Mouse (Mus musculus) forebrain, embryonic 11.5 days (tissue): ENCODE results near the gene Adamts17. TPM values are rescaled to one million over a fixed set of nuclear protein-coding genes. Genes with fewer than 3 reads are reported as not detected.

Experiments
- ATAC-seq: fragments of 200-750 bp; cut with Nextera tagmentation; replicated peaks from 2 replicates; pipeline ENCODE4 v1.8.0; 2017; ENCODE audit warnings: moderate TSS enrichment; ENCODE audit not compliant: low FRiP score
- DNase-seq: peaks from one replicate; pipeline ENCODE4 v3.0.0-alpha.2; 2017; ENCODE audit warnings: low spot score
- H3K27ac ChIP-seq: fragments of 300-500 bp; sonication (generic); 2 replicates; pipeline ENCODE4 v1.5.1; 2014; ENCODE audit warnings: low read depth, low read length
- H3K27me3 ChIP-seq: fragments of 300-500 bp; sonication (generic); 2 replicates; pipeline ENCODE4 v1.6.1; 2014; ENCODE audit warnings: mild to moderate bottlenecking, low read length, mixed read lengths; ENCODE audit not compliant: control insufficient read depth, insufficient read depth
- H3K36me3 ChIP-seq: fragments of 300-500 bp; sonication (generic); 2 replicates; pipeline ENCODE4 v1.6.1; 2014; ENCODE audit warnings: mild to moderate bottlenecking, low read length, moderate library complexity, mixed read lengths; ENCODE audit not compliant: control insufficient read depth, insufficient read depth
- H3K4me1 ChIP-seq: fragments of 300-500 bp; sonication (generic); replicated peaks from 2 replicates; pipeline ENCODE4 v1.6.1; 2014; ENCODE audit warnings: low read length, mixed read lengths; ENCODE audit not compliant: control insufficient read depth, insufficient read depth
- H3K4me2 ChIP-seq: fragments of 300-500 bp; sonication (generic); 2 replicates; pipeline ENCODE4 v1.6.1; 2014; ENCODE audit warnings: low read depth, mild to moderate bottlenecking, low read length, moderate library complexity, mixed read lengths; ENCODE audit not compliant: severe bottlenecking
- H3K4me3 ChIP-seq: fragments of 300-500 bp; sonication (generic); 2 replicates; pipeline ENCODE4 v1.5.1; 2014; ENCODE audit warnings: low read depth, low read length
- H3K9ac ChIP-seq: fragments of 300-500 bp; sonication (generic); 2 replicates; pipeline ENCODE4 v1.6.1; 2014; ENCODE audit warnings: low read length
- H3K9me3 ChIP-seq: fragments of 300-500 bp; sonication (generic); 2 replicates; pipeline ENCODE4 v1.6.1; 2016; ENCODE audit warnings: low read length, mixed read lengths; ENCODE audit not compliant: control insufficient read depth
- WGBS: fragments of 180-500 bp; shearing (Covaris S2); extraction: QIAGEN DNeasy Blood & Tissue Kit; methylation state at CpG from one replicate; pipeline ENCODE4 v1.1.7; 2014; 5-methylcytosine and 5-hydroxymethylcytosine counted together
- polyA plus RNA-seq: library from polyadenylated mRNA; unstranded; fragments of >200 nt; fragmentation: Nextera tagmentation; extraction: Ambion mirVana; gene quantifications from 2 replicates; pipeline ENCODE4 v1.2.1, GENCODE M21; 2014

The Adamts17 gene
- polyA plus RNA-seq, 1 experiment from 2014 or later, result 0.72 TPM

DNA sequence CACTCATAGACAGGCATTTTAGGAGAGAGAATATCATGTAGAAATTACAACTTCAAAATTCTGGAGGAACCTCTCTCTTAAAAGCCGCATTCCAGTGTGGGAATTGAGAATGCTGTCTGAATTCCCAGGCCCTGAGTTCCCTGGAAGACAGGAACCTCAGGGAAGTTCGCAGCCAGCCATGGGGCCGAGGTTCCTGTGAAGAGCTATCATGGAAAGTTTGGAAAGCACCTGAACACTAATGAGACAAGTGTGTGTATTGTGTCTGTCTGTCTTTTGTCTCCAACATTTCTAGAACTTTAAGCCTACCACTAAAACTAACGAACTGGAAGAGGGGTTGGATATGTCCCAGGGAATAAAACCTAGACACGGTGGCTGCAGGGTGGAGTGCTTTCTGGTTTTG, 170.3 kb downstream of the Adamts17 start:
- H3K27ac ChIP-seq, result no peak overlapping the region
- 78% methylated on average over 5 of the region's 5 CpGs for WGBS
- ATAC-seq (no peak), DNase-seq (no peak)
- no peak overlapping the region for H3K9ac ChIP-seq
- H3K27me3 ChIP-seq, result no peaks in the 10 kb centered on the region
- H3K4me3 ChIP-seq, result no peak overlapping the region
- no peaks in the 10 kb centered on the region for H3K36me3 ChIP-seq
- no peak overlapping the region for H3K4me2 ChIP-seq
- no peaks in the 10 kb centered on the region for H3K9me3 ChIP-seq
- no peaks in the 10 kb centered on the region for H3K4me1 ChIP-seq

DNA sequence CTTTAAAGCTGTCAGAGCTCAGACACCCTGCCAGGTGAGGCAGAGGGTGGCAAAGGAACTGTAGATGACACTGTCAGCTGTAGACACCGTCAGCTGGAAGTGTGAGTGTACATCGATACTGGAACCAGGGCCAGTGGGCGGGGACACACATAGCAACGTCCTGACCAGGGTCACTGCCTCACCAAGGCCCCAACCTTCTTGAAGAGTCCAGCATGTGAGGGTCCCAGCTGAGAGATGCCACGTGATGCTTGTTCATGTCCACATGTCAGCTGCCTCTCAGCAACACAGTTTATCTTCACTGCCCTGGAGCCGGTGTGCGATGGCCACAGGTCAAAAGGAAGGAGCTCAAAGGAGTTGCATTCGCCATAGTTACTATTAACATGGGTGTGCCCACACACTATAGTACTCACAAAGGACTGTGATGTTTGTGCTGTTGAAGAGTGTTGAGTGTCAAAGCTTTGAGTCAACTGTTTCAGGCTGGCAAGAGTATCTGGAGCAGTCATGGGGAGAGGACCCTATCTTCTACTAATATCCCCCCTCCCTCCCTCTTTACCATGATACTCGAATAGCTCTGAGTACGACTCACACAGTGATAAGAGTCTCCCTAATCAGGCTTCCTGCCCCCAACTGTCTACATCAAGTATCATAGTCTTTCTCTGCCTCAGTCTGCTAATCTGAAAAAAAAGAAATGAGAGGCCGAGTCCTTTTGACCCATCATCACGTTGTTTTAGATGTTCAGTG, 172.6 kb downstream of the Adamts17 start:
- WGBS, result 90% methylated on average over 12 of the region's 12 CpGs
- no peak for DNase-seq
- no peaks in the 10 kb centered on the region for H3K9me3 ChIP-seq
- ATAC-seq, result no peak
- no peak overlapping the region for H3K9ac ChIP-seq
- no peak overlapping the region for H3K4me2 ChIP-seq
- no peaks in the 10 kb centered on the region for H3K4me1 ChIP-seq
- H3K27ac ChIP-seq, result no peak overlapping the region
- H3K36me3 ChIP-seq, result no peaks in the 10 kb centered on the region
- no peak overlapping the region for H3K4me3 ChIP-seq
- no peaks in the 10 kb centered on the region for H3K27me3 ChIP-seq

DNA sequence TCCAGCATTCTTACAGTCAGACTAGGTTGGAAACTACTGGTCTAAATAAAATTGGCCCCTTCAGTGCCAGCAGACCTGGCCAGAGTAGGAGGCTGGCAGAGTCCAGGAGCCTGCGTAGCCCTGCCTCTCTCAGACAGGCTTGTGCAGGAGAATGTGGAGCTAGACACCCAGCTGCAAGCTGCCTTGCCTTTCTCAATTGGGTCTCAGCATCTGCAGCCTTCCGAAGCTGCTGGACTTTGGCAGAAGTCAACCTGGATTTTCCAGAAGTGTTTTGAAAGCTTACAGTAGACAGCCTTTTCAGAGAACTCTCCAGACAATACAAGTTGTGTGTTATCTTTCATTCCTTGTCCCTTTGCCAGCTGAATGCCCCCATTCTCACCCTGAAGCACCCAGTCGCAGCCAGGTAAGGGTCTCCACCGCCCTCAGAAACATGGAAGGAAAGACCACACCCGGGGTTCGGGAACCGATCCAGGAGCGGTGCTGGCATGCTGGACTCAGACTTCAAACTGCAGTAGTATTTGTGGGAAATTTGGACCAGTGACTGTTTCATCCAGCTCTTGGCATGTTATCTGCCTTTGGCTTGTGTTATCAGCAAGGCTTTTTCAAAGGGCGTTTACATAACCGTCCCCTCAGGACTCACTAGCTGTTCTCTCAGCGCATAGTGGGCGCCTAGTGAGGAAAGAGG, 173.8 kb downstream of the Adamts17 start:
- H3K4me2 ChIP-seq, result no peak overlapping the region
- 94% methylated on average over 12 of the region's 12 CpGs for WGBS
- ATAC-seq, result no peak
- DNase-seq, result no peak
- no peaks in the 10 kb centered on the region for H3K36me3 ChIP-seq
- no peak overlapping the region for H3K9ac ChIP-seq
- H3K27ac ChIP-seq, result no peak overlapping the region
- H3K27me3 ChIP-seq, result no peaks in the 10 kb centered on the region
- no peaks in the 10 kb centered on the region for H3K9me3 ChIP-seq
- H3K4me3 ChIP-seq, result no peak overlapping the region
- no peaks in the 10 kb centered on the region for H3K4me1 ChIP-seq

DNA sequence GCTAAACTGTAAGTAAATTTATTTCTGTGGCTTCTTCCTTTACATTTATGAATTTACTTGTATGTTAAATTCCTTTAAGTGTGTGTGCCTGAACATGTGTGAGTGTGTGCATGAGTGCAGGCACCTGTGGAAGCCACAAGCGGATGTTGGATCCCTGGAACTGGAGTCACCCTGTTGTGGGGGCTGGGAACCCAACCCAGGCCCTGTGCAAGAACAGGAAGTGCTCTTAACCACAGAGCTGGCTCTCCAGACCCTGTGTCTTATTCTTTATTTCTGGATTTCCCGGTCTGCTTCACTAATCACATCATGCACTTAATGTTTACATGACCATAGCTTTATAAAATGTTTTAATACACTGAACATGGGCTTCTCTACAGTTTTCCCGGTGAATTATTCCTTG, 180.4 kb downstream of the Adamts17 start:
- no peaks in the 10 kb centered on the region for H3K9me3 ChIP-seq
- no peaks in the 10 kb centered on the region for H3K27me3 ChIP-seq
- H3K27ac ChIP-seq, result no peak overlapping the region
- H3K4me3 ChIP-seq, result no peak overlapping the region
- H3K36me3 ChIP-seq, result no peaks in the 10 kb centered on the region
- no peaks in the 10 kb centered on the region for H3K4me1 ChIP-seq
- H3K9ac ChIP-seq, result no peak overlapping the region
- DNase-seq (no peak), ATAC-seq (no peak)
- no peak overlapping the region for H3K4me2 ChIP-seq
- 85% methylated on average over 3 of the region's 3 CpGs for WGBS

DNA sequence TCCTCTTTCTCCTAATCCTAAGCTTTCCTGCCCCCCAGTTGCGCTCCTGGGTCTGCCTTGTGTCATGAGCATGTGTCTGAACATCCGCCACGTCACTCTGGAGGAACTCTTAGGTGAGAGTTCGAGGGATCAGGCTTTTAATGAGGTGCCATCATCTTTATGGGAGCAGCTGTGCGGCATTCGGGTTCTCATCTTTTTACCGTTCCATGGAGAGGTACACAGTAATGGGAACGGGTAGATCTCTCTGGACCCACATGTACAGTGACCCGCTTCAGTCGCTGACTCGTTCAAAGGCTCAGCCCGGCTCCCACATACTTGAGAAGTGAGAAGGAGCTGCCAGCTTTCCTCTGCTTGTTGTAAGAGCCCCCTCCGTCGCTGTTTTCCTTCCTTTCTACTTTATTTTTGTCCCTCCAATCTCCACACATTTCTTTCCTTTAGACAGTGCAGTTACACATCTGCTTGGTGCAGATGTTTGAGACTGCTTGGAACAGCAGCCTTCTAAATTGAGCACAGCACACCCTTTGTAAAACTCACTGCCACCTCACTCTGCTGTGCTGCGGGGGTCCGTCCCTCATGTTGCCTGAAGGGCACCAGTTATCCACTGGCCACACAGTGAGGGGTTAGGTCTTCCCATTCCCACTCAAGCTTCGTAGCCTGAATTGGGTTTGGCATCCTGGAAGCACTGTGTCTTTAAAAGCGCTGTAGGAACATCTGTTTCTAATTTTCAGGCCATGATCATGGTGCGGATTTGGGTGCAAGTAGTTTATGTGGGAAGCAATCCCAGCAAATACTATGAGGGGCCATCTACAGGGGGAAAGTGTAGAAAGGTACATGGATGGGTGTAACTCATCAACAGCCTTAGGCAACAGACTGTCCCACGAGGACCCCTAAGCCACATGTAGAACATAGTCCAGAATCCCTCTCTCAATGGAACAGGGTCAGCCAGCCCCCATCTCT, 186.9 kb downstream of the Adamts17 start:
- Histone ChIP-seq H3K27me3 (no peaks in the 10 kb centered on the region), H3K4me3 (no peak overlapping the region), H3K9me3 (no peaks in the 10 kb centered on the region), H3K27ac (no peak overlapping the region), H3K4me1 (no peaks in the 10 kb centered on the region), H3K4me2 (no peak overlapping the region), H3K36me3 (no peaks in the 10 kb centered on the region), H3K9ac (no peak overlapping the region)
- WGBS, result 80% methylated on average over 20 of the region's 20 CpGs
- DNase-seq (no peak), ATAC-seq (no peak)

DNA sequence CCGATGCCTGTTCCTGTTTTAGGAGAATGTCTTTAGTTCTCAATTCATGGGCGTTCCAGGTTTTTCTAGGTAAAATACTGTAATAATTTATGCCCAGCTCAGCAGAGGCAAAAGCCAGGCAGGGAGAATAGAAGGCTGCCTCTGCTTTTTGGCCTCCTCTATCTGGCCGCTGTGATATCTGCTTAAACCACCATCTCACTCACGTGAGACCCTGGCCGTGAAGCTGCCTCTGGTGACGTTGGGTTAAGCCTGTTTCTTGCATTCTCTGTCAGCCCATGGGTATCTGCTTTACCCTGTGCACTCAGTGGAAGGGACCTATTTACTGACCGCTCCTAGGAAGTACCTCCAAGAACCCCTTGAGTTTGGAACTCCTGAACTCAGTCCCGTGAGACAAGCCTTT, 187.7 kb downstream of the Adamts17 start:
- ATAC-seq, result no peak
- H3K4me1 ChIP-seq, result no peaks in the 10 kb centered on the region
- H3K27ac ChIP-seq, result no peak overlapping the region
- 94% methylated on average over 8 of the region's 8 CpGs for WGBS
- H3K9ac ChIP-seq, result no peak overlapping the region
- no peak overlapping the region for H3K4me2 ChIP-seq
- H3K4me3 ChIP-seq, result no peak overlapping the region
- DNase-seq, result no peak
- no peaks in the 10 kb centered on the region for H3K27me3 ChIP-seq
- H3K9me3 ChIP-seq, result no peaks in the 10 kb centered on the region
- no peaks in the 10 kb centered on the region for H3K36me3 ChIP-seq

DNA sequence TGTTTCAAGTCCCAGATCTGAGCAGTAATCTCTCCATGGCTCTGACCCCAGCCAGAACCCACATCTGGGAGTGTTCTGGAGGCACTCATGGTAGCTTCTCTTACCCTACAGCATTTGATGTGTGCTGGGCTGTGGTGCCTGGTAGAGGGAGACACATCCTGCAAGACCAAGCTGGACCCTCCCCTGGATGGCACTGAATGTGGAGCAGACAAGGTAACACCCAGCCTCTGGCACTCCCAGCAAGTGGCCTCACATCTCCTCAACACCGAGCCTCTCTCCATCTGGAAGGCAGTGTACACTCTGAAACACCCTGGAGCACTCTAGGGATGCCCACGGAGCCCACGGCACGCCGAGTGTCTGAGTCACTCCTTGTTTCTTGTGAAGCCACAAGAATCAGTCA, 188.2 kb downstream of the Adamts17 start:
- H3K9ac ChIP-seq, result no peak overlapping the region
- no peaks in the 10 kb centered on the region for H3K9me3 ChIP-seq
- no peaks in the 10 kb centered on the region for H3K27me3 ChIP-seq
- no peaks in the 10 kb centered on the region for H3K36me3 ChIP-seq
- H3K4me2 ChIP-seq, result no peak overlapping the region
- no peaks in the 10 kb centered on the region for H3K4me1 ChIP-seq
- WGBS, result 89% methylated on average over 5 of the region's 5 CpGs
- no peak overlapping the region for H3K4me3 ChIP-seq
- no peak for ATAC-seq
- DNase-seq, result no peak
- H3K27ac ChIP-seq, result no peak overlapping the region

DNA sequence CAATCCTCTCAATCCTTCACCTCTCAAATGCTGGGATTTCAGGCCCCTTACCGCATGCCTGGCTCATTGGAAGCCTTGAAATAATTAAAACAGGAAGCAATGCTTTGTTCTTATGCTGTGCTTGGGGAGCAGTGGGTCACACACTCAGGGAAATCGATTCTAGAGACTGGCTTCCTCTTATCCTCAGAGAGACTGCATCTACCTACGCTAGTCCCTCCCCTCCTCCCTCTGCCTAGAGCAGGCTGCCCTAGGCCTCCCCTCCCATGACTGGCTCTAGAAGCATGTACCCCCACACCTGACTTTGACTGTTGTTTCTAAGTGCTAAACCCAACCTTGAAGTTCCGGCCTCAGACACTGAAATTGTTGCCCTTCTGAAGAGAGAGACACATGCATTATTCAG, 189.4 kb downstream of the Adamts17 start:
- Histone ChIP-seq H3K4me1 (no peaks in the 10 kb centered on the region), H3K4me2 (no peak overlapping the region), H3K4me3 (no peak overlapping the region), H3K27ac (no peak overlapping the region), H3K27me3 (no peaks in the 10 kb centered on the region), H3K9me3 (no peaks in the 10 kb centered on the region), H3K9ac (no peak overlapping the region), H3K36me3 (no peaks in the 10 kb centered on the region)
- DNase-seq (no peak), ATAC-seq (no peak)
- WGBS, result 78% methylated on average over 4 of the region's 4 CpGs
